Mouse (Mus musculus) embryonic fibroblast, embryonic 13.5 days (primary cell): ENCODE results near the gene Arhgap42.

Experiments used
- CTCF ChIP-seq: IDR thresholded peaks from 2 replicates; pipeline ENCODE4 v1.5.1; 2011; ENCODE audit warnings: mild to moderate bottlenecking, control low read depth, low read length, moderate library complexity, borderline replicate concordance; ENCODE audit not compliant: insufficient read depth
- POLR2A ChIP-seq: IDR thresholded peaks from 2 replicates; pipeline ENCODE4 v1.6.1; 2011; ENCODE audit warnings: low read depth, mild to moderate bottlenecking, control low read depth, low read length, moderate library complexity

- TF ChIP-seq CTCF, result no peak
- TF ChIP-seq POLR2A, result no peak
These were observed 7.1 kb upstream of the Arhgap42 start for GRCm38 (mm10) chr9:9245994-9246393.
